Mouse (Mus musculus): ENCODE data around the gene Stra6.

- TF ChIP-seq POLR2A (IDR thresholded peaks at IDR 0.05; ENCODE audit: low read depth, low read length) (no peak), CTCF (IDR thresholded peaks at IDR 0.05; ENCODE audit: borderline replicate concordance, insufficient read depth, low read length) (no peak)
Measured at GRCm38 (mm10) chr9:58035951-58036698, 27.5 kb upstream of the Stra6 start.
